Mouse (Mus musculus) MN1 (cell line): ENCODE measurements around the gene Mta3.
A peak's percentile ranks its signal among the peaks of the same experiment; 100 is the strongest.

Experiments
- DNase-seq: peaks from one replicate; pipeline ENCODE4 v3.0.0-alpha.2; 2016; ENCODE audit warnings: low spot score

The Mta3 gene

GRCm38 (mm10) chr17:83810285-83810684 is 104.3 kb downstream of the Mta3 start:
- DNase-seq, result no peak

DNA sequence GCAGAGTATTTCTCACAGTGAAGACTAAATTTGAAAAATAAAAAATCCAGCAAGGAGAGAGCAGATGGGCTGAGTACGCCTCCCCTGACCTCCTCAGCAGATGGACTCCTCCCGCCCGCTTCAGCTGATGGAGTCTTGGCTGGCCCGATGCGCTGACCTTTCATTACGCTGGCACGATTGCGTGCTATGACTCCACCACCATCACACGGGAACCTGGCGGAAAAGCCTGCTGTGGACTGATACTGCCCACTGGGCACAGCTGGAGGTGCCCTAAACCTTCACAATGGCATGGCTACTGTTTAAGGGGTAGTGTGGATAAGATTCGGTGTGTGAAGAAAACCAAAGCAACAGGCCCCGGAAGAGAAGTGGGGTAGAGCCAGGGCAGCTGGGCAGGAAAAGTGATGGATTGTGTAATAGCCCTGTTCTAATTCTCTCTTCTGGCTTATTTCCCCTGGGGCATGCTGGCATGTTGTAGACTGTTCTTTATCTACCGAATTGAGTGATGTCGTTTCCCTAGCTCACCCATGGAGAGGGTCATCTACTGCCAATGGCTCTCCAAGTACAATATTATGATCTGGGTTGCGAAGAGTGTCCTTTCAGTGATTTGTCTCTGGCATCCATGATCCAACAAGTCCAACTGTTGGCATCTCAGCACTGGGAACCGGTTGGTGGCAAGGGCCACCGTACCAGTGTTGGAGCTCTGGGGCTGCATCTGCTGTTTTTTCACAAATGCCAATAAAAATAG is 106.4 kb downstream of the Mta3 start:
- peak; percentile 33 for DNase-seq

DNA sequence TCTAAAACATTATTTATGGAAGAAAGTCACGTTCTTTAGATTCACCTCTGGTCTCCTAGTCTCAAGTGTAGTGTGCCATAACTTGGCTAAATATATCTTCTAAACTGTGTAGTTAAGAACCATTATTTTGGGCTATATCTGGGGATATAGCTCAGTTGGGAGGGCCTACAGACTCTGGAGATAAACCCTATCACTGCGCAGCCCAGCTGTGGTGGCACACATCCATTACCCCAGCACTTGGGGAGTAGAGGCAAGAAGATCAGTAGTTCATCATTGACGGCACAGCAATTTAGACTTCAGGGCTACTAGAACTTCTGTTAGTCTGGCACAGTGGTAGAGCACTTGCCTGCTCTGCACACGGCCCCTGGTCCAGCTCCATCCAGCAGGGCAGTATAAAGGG is 107.1 kb downstream of the Mta3 start:
- no peak for DNase-seq

GRCm38 (mm10) chr17:83816996-83817395 is 111.0 kb downstream of the Mta3 start:
- no peak for DNase-seq

DNA sequence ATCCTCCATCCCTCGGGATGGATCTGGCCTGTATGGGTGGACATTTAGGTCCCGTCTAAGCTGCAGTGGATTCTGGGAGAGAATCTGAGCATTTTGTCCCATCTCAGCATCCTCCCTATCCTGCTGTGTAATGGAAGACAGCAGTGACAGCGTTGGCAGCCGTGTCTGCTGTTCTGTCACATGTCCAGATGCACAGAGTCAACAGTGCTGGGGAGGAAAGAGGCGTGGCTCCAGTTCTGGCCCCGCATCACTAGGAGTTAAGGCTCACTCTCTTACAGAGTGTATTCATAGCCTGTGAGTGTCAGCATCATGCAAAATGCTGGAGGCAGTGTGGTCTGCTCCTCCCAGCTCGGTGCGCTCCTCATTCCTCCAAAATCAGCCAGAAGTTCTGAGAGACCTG is 113.5 kb downstream of the Mta3 start:
- peak; percentile 24 for DNase-seq

DNA sequence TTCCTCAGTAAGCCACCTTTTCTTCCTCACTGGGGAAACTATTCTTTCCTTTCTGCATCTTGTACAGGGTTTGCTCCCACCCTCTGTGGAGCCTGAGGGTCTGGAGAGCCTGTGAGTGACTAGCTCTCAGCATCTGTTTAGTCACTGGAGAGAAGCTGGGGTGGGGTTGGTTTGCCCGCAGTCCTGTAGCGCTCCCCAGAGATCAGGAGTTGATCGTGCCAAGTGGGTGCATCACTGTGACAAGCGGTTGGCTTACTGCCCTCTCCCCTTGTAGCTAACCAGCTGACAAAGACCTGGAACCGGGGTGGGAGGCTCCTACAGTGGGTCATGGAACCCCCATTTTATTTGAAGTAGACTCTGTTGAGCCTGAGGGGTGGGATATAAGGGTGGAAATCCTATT is 114.7 kb downstream of the Mta3 start:
- DNase-seq, result peak; percentile 28

DNA sequence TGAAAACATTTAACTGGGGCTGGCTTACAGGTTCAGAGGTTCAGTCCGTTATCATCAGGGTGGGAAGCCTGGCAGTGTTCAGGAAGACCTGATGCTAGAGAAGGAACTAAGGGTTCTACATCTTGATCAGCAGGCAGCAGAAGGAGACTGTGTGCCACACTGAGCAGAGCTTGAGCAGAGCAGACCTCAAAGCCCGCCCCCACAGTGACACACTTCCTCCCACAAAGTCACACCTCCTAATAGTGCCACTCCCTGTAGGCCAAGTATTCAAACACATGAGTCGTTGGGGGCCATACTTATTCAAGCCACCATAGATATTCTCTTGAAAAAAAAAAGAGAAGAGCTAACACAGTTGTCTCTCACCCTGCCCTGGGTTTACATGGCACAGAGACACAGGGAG is 115.9 kb downstream of the Mta3 start:
- DNase-seq, result no peak

GRCm38 (mm10) chr17:83823835-83824234 is 117.9 kb downstream of the Mta3 start:
- DNase-seq, result no peak

DNA sequence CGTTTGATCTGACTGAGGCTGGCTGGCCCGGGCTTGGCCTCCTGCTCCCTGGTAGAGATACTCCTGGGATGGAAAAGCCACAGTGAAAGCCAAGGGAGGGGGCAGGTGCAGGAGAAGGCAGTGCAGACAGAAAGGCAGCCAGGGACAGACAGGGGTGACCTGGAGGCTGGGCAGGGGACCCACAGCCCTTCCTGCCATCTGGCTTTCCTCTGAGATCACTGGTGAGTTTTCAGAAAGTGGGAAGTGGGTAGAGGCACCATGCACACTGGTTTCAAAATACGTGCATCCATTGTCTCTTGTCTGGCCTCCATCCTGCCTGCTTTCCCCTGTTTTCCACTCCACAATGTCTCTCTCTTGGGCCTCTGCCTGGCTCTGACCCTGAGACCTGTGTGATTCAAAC is 123.4 kb downstream of the Mta3 start:
- no peak for DNase-seq

GRCm38 (mm10) chr17:83830616-83831292 is 124.8 kb downstream of the Mta3 start:
- DNase-seq, result no peak

DNA sequence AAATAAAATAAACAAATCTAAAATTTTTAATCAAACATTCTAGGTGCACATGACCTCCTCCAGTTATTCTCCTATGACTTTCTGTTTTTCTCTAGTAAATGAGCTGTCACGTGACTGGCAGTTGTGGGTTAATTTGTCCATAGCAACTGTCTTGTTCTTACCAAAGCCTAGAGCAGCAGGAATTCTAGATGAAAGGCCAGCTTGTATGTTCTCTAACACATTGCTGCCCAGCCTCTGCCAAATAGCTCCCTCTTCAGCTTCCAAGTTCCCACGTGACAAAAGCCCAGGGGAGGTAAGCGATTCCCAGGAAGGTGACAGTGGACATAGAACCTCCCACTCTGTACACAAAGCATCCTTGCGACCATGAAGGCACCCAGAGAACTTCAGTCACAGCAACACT is 128.2 kb downstream of the Mta3 start:
- no peak for DNase-seq

GRCm38 (mm10) chr17:83836048-83836447 is 130.1 kb downstream of the Mta3 start:
- DNase-seq, result no peak

GRCm38 (mm10) chr17:83837659-83838190 is 131.8 kb downstream of the Mta3 start:
- DNase-seq, result no peak

- DNase-seq, result no peak
Measured at GRCm38 (mm10) chr17:83839132-83839531, 133.2 kb downstream of the Mta3 start.

DNA sequence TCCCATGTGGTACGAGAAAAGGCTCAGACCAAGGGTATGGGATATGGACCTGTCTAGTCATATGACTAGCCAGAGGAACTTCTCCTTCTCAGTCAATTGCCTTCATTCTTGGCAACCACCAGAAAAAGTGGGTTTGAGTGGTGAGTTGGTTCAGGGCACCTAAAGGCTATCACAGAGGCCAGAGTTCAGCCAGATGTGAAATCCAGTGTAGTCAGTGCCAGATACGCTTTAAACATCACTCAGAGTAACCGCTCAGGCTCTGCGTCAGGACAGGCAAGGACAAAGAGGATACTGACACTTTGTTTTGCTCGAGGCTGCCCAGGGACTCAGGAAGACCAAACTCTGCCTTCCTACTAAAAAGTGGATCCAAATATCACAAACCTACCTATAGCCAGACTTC is 135.0 kb downstream of the Mta3 start:
- no peak for DNase-seq

- DNase-seq, result no peak
Measured at GRCm38 (mm10) chr17:83843780-83844179, 137.8 kb downstream of the Mta3 start.

- DNase-seq, result no peak
Measured at GRCm38 (mm10) chr17:83845538-83845937, 139.6 kb downstream of the Mta3 start.

GRCm38 (mm10) chr17:83846301-83847021 is 140.5 kb downstream of the Mta3 start:
- DNase-seq, result no peak

- no peak for DNase-seq
Measured at GRCm38 (mm10) chr17:83847100-83847499, 141.1 kb downstream of the Mta3 start.

- DNase-seq, result no peak
Measured at GRCm38 (mm10) chr17:83847815-83848214, 141.9 kb downstream of the Mta3 start, which contains the start of gene Haao. Gene Haao, minus strand, starts transcription at chr17:83847963.

DNA sequence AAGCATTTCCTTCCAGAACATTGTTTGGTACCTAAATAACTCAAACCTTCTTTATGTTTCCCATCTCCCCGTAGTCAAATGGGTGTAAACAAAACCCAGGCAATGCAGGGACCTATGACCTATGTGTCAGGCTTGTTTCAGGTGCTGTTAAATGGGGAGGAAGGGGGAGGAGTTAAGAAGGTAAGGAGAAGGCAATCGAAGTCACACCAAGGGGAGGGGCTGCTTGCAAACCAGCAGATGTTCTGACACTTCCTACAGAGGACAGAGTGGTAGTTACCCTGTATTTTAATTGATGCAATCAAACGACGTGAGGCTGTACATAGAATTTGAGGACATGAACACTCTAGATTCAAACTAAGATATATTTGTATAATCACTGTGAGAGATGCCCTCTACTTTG is 142.5 kb downstream of the Mta3 start:
- DNase-seq, result no peak

- no peak for DNase-seq
Measured at GRCm38 (mm10) chr17:83849081-83849675, 143.2 kb downstream of the Mta3 start.
